Mouse (Mus musculus) testis, adult 2 months (tissue): ENCODE measurements around the gene Naip5.

ENCODE experiments used
- CTCF ChIP-seq: fragments of 200-500 bp; IDR thresholded peaks from 2 replicates; pipeline ENCODE4 v1.5.1; 2012; ENCODE audit warnings: low read depth, mild to moderate bottlenecking, inconsistent platforms, low read length, moderate library complexity; ENCODE audit not compliant: control insufficient read depth, insufficient read depth, insufficient replicate concordance
- POLR2A ChIP-seq: fragments of 200-500 bp; IDR thresholded peaks from 2 replicates; pipeline ENCODE4 v1.6.1; 2012; ENCODE audit warnings: low read depth, mild to moderate bottlenecking, inconsistent platforms, low read length, moderate library complexity; ENCODE audit not compliant: control insufficient read depth

DNA sequence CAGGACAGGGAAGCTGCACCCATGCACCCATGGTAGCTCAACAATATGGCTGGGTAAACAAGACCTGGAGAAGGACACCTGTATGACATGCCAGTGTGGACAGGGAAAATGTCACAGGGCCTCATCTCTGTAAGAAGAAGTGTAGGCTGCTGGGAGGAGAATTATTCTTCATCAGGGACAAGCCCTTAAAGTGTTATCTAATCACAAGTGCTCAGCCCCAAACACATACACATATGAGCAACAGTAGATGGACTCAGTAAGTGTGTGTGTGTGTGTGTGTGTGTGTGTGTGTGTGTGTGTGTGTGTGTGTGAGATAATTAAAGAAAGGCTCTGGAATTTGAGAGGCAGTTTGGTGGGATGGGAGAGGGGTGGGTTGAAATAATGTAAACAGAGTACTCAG lies 45.3 kb downstream of the Naip5 start:
- no peak for TF ChIP-seq CTCF
- TF ChIP-seq POLR2A = no peak
